Mouse (Mus musculus) kidney, postnatal 0 days (tissue): ENCODE data around the gene Kifap3. TPM values are rescaled to one million over a fixed set of nuclear protein-coding genes. Genes with fewer than 3 reads are reported as not detected.

Experiments
- ATAC-seq: fragments of 200-750 bp; cut with Nextera tagmentation; replicated peaks from 2 replicates; pipeline ENCODE4 v1.8.0; 2017; ENCODE audit warnings: low read depth, moderate number of reproducible peaks, moderate TSS enrichment, moderate library complexity; ENCODE audit not compliant: low FRiP score
- DNase-seq: peaks from one replicate; pipeline ENCODE4 v3.0.0-alpha.2; 2016; ENCODE audit warnings: low spot score
- H3K27ac ChIP-seq: fragments of 300-500 bp; sonication (generic); 2 replicates; pipeline ENCODE4 v1.5.1; 2014; ENCODE audit warnings: mild to moderate bottlenecking
- H3K27me3 ChIP-seq: fragments of 300-500 bp; sonication (generic); 2 replicates; pipeline ENCODE4 v1.6.1; 2014; ENCODE audit warnings: low read length, mixed read lengths; ENCODE audit not compliant: insufficient read depth
- H3K36me3 ChIP-seq: fragments of 300-500 bp; sonication (generic); 2 replicates; pipeline ENCODE4 v1.6.1; 2014; ENCODE audit warnings: low read length, mixed read lengths; ENCODE audit not compliant: insufficient read depth
- H3K4me1 ChIP-seq: fragments of 300-500 bp; sonication (generic); replicated peaks from 2 replicates; pipeline ENCODE4 v1.6.1; 2014; ENCODE audit warnings: antibody characterized with exemption, low read length, mixed read lengths; ENCODE audit not compliant: insufficient read depth
- H3K4me2 ChIP-seq: fragments of 300-500 bp; sonication (generic); 2 replicates; pipeline ENCODE4 v1.6.1; 2014; ENCODE audit warnings: mild to moderate bottlenecking, low read length, moderate library complexity, mixed read lengths
- H3K4me3 ChIP-seq: fragments of 300-500 bp; sonication (generic); replicated peaks from 2 replicates; pipeline ENCODE4 v1.5.1; 2014; ENCODE audit warnings: low read depth, low read length
- H3K9ac ChIP-seq: fragments of 300-500 bp; sonication (generic); 2 replicates; pipeline ENCODE4 v1.6.1; 2014; ENCODE audit warnings: low read depth, low read length
- H3K9me3 ChIP-seq: fragments of 300-500 bp; sonication (generic); replicated peaks from 2 replicates; pipeline ENCODE4 v1.6.1; 2016; ENCODE audit warnings: low read length, inconsistent platforms, mixed read lengths
- CTCF ChIP-seq: IDR thresholded peaks from 2 replicates; pipeline ENCODE4 v1.5.1; 2016; ENCODE audit warnings: antibody characterized with exemption, low read depth, mild to moderate bottlenecking, moderate library complexity
- WGBS: fragments of 180-500 bp; shearing (Covaris S2); extraction: QIAGEN DNeasy Blood & Tissue Kit; methylation state at CpG from one replicate; pipeline ENCODE4 v1.1.7; 2014; 5-methylcytosine and 5-hydroxymethylcytosine counted together
- polyA plus RNA-seq: library from polyadenylated mRNA; unstranded; fragments of >200 nt; fragmentation: Nextera tagmentation; extraction: Ambion mirVana; gene quantifications from 2 replicates; pipeline ENCODE4 v1.2.1, GENCODE M21; 2015

The Kifap3 gene
- polyA plus RNA-seq, 1 experiment from 2014 or later: 23.7 TPM

DNA sequence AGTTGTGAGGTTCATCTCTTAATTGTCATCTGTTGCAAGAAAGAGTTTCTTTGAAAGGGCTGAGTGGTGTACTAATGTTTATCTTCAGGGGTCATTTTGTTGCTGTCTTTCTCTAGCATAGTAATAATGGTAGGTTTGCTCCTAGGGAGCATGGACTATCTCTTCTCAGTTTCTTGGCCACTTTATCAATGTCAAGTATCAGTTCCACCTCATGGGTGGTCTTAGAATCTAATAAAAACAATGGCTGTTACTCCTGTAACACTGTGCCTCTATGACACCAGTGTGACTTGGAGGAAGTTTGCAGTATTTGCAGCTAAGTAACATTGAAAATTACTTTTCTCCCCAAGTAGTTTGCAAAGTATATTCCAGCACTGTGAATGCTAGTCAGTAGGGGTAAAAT lies 110.2 kb downstream of the Kifap3 start:
- no peak overlapping the region for H3K9ac ChIP-seq
- H3K36me3 ChIP-seq: no peaks in the 10 kb centered on the region
- ATAC-seq (no peak), DNase-seq (peak; percentile 41)
- no peaks in the 10 kb centered on the region for H3K4me1 ChIP-seq
- no peaks in the 10 kb centered on the region for H3K27me3 ChIP-seq
- no peak overlapping the region for H3K4me2 ChIP-seq
- TF ChIP-seq CTCF: no peak
- H3K27ac ChIP-seq: no peak overlapping the region
- no peak overlapping the region for H3K4me3 ChIP-seq
- H3K9me3 ChIP-seq: no peaks in the 10 kb centered on the region

DNA sequence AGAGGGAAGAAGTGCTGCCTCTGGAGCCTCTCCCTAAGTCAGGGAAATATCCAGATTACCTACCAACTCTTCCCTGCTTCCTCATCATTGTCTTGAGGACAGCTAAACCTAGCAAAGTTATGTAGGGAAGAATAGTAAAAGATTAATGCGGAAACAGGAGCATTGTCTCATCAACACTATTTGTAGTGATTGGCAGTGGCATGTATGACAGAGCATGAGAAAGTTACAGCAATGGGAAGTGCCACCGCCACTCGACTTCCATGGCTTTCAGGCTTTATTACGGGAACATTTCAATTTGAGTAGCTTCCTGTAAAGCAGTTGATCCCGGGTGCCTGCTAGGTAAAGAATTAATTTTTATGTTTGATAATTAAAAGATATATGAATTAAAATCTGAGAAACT lies 113.9 kb downstream of the Kifap3 start:
- Histone ChIP-seq H3K4me1 (peaks cover 2% of the 10 kb centered on the region; the same call in 1 of the 2 replicates), H3K9me3 (no peaks in the 10 kb centered on the region), H3K27me3 (no peaks in the 10 kb centered on the region), H3K9ac (no peak overlapping the region), H3K36me3 (no peaks in the 10 kb centered on the region), H3K4me3 (no peak overlapping the region), H3K27ac (no peak overlapping the region), H3K4me2 (no peak overlapping the region)
- TF ChIP-seq CTCF: no peak
- WGBS: 90% methylated on average over 5 of the region's 5 CpGs
- ATAC-seq (no peak), DNase-seq (no peak)

DNA sequence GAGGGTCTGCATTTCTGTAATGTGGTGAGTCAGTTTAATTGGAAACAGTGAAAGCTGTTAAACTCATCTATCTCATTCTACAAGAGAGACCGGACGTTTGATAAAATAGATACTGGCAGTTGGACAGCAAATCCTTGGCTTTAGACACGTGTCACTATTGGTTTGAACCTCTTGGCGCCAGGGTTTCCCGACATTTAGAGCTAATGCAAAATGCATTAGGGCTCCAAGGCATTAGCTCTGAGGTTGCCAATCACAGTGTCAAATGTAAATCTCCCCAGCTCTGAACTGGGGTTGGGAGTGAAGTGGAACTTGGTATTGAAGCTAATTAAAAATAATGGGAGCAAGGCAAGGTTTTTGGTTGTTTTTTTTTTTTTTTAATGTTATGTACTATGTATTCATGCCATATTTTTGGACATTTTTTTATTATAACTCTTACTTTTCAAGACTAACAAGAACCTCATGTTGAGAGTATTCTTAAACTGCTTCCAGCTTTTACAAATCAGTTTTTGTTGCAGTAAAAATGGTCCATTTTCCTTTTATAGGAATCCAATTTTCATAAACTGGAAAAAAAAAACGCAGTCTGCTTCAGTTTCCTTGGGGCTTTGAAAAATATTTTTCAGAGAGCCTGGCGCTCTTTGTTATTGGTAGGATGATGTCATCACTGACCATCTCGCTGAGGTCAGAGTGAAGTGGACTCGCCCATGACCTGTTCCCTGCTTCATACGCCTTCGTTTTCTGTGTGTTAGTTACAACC lies 114.6 kb downstream of the Kifap3 start:
- WGBS: 76% methylated on average over 11 of the region's 11 CpGs
- ATAC-seq (no peak), DNase-seq (no peak)
- Histone ChIP-seq H3K4me1 (peaks cover 6% of the 10 kb centered on the region; the same call in 1 of the 2 replicates), H3K4me3 (no peak overlapping the region), H3K27me3 (no peaks in the 10 kb centered on the region), H3K4me2 (no peak overlapping the region), H3K27ac (no peak overlapping the region), H3K9me3 (no peaks in the 10 kb centered on the region), H3K9ac (no peak overlapping the region), H3K36me3 (no peaks in the 10 kb centered on the region)
- no peak for TF ChIP-seq CTCF

DNA sequence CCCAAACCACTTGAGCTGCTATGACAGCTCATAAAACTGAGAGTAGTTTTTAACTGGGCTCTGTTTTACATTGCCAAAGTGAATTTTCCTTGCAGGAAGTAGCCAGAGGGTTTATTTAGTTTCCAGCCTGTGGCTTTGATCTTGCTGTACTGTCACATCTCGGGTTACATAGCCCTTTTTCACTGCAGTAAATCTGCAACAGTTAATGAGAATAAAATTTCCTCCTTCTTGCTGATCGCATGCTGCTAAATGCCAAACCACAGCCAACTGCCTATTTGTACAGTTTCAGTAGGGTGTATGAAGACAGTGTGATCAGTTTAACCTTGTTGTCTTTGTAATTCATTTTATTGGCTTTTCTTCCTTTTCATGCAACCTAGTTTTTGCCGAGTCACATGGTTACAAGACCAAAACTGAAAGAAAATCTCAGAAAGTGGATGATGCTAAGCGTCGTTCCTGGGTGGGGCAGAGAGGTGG lies 118.9 kb downstream of the Kifap3 start:
- H3K27me3 ChIP-seq: no peaks in the 10 kb centered on the region
- ATAC-seq: peak; percentile 76; the same call in 1 of the 2 replicates
- H3K27ac ChIP-seq: no peak overlapping the region
- no peaks in the 10 kb centered on the region for H3K9me3 ChIP-seq
- H3K4me3 ChIP-seq: no peak overlapping the region
- H3K36me3 ChIP-seq: no peaks in the 10 kb centered on the region
- no peak for TF ChIP-seq CTCF
- H3K4me2 ChIP-seq: peak overlapping the region; percentile 13; the same call in 1 of the 2 replicates
- DNase-seq: peak; percentile 93
- 20% methylated on average over 5 of the region's 5 CpGs for WGBS
- peaks cover 6% of the 10 kb centered on the region; the same call in 1 of the 2 replicates for H3K4me1 ChIP-seq
- H3K9ac ChIP-seq: no peak overlapping the region

DNA sequence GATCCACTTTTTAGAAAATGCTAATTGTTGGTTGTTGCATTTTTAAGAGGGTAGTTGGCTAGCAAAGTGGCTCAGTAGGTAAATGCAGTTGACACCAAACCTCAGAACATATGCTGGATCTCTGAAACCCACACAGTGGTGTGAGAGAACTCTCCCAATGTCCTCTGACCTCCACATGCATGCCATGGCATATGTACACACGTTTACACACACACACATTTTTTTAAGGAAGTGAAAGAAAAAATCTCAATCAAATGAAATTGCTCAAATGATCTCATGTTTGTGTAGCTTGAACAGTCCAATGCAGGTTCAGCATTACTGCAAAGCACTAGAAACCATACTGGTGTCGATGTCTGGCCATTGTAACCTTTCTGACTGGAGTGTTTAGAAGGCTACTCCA lies 120.2 kb downstream of the Kifap3 start:
- no peak for DNase-seq
- no peak for TF ChIP-seq CTCF
- Histone ChIP-seq H3K9ac (no peak overlapping the region), H3K36me3 (no peaks in the 10 kb centered on the region), H3K9me3 (no peaks in the 10 kb centered on the region), H3K4me1 (peaks cover 6% of the 10 kb centered on the region; the same call in 1 of the 2 replicates), H3K4me2 (no peak overlapping the region), H3K27me3 (no peaks in the 10 kb centered on the region), H3K27ac (no peak overlapping the region), H3K4me3 (no peak overlapping the region)
- ATAC-seq: no peak
- WGBS: 90% methylated on average over 2 of the region's 2 CpGs

DNA sequence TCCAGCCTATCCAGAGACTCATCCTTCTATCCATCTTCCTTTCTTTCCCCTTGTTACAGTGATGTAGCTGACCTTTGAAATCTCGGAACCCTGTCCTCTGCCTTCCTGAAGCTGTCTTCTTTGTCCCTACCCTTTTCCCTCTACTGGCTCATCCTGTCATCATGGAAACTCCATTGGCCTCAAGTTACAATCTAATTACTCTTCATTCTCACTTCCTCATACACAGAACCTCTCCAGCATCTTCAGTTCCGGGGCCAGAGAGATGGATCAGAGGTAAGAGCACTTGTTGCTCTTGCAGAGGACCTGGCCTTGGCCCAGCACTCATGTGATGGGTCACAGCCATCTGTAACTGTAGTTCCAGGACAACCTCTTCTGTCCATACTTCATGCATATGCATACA lies 120.8 kb downstream of the Kifap3 start:
- no peak for TF ChIP-seq CTCF
- ATAC-seq (no peak), DNase-seq (no peak)

More for the DNA sequence above, 120.8 kb downstream of the Kifap3 start:
- Histone ChIP-seq H3K4me1 (peaks cover 6% of the 10 kb centered on the region; the same call in 1 of the 2 replicates), H3K9me3 (no peaks in the 10 kb centered on the region), H3K36me3 (no peaks in the 10 kb centered on the region), H3K9ac (no peak overlapping the region), H3K4me3 (no peak overlapping the region), H3K27me3 (no peaks in the 10 kb centered on the region), H3K4me2 (no peak overlapping the region), H3K27ac (no peak overlapping the region)
- WGBS: 86% methylated on average over 2 of the region's 2 CpGs
